Mouse (Mus musculus): ENCODE data around the gene Thbs2. TPM values are rescaled to one million over a fixed set of nuclear protein-coding genes. Genes with fewer than 3 reads are reported as not detected.

Thbs2 gene
- polyA plus RNA-seq, 1 experiment from 2014 or later, result 1.4 TPM

DNA sequence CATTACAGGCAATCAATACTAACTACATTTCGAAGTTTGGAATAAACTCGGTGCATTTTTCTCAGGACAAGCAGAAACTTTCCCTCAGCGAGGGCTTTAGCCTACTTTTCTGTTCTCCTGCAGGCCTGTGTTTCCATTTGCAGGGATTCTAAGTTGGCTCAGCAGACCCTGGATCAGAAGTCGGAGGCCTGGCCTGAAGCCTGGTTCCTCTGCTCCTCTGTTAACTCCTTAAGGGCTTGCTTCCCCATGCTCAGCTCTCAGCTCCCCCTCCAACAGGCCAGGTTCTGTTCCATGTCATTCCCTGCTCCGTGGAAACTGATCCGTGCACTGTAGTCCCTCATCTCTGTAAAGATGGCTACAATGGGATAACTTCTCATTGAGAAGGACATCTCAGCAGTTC, 2.1 kb downstream of the Thbs2 start:
- no peak overlapping the region for H3K4me3 ChIP-seq
- no peak for DNase-seq (ENCODE audit: extremely low spot score, low spot score)
- WGBS, result 70% methylated on average over 6 of the region's 6 CpGs

DNA sequence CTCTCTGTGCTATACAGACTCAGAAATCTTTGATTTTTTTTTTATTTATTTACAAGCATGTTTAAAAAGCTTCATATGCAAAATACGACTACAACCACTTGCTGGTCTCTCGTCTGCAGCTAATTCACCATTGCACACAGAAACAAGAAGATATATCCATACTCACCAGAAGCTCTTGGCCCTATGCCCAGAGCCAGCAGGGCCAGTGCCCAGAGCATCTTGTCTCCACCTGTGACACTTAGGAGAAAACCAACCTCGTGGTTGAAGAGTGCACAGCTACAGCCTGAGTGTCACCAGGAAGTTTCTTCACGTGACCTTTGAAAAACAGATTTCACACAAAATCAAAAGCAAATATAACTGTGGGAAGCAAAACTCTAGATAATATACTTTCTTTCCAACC, 2.8 kb downstream of the Thbs2 start:
- Histone ChIP-seq H3K27me3 (ENCODE audit: poor library complexity, severe bottlenecking) (no peaks in the 10 kb centered on the region), H3K27ac (no peak overlapping the region), H3K9me3 (no peaks in the 10 kb centered on the region), H3K36me3 (replicated peaks) (no peaks in the 10 kb centered on the region), H3K4me1 (peaks cover 20% of the 10 kb centered on the region), H3K4me3 (no peak overlapping the region)
- no peak for DNase-seq (ENCODE audit: extremely low spot score, low spot score)
- 84% methylated on average over 4 of the region's 4 CpGs for WGBS

More for the DNA sequence above, 2.1 kb downstream of the Thbs2 start:
- Histone ChIP-seq H3K36me3 (replicated peaks) (no peaks in the 10 kb centered on the region), H3K4me1 (peaks cover 20% of the 10 kb centered on the region), H3K27me3 (ENCODE audit: poor library complexity, severe bottlenecking) (no peaks in the 10 kb centered on the region), H3K27ac (no peak overlapping the region), H3K9me3 (no peaks in the 10 kb centered on the region)

DNA sequence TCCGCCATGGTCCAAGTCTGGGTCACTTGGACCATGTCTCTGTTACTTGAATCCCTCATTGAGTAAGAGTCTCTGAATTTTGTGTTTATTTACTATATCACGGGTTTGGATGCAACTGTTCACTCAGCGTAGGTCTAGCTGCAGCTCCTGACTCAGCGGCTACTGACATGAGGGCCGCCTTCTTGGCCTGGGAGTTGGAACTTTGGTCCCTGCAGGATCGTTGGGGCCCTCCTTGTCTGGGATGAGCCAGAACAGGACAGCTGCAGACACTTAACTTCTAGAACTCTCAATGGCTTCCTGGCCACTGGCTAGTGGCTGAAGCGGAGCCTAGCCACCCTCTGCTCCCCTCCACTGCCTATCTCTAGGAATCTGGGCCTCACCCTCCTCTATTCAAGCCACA, 11.2 kb downstream of the Thbs2 start:
- DNase-seq (ENCODE audit: extremely low spot score, low spot score), result no peak
- no peaks in the 10 kb centered on the region for H3K36me3 ChIP-seq (replicated peaks)
- no peaks in the 10 kb centered on the region for H3K4me1 ChIP-seq
- H3K9me3 ChIP-seq, result no peaks in the 10 kb centered on the region
- H3K27ac ChIP-seq, result no peak overlapping the region
- H3K4me3 ChIP-seq, result no peak overlapping the region
- no peaks in the 10 kb centered on the region for H3K27me3 ChIP-seq (ENCODE audit: poor library complexity, severe bottlenecking)
- WGBS, result 91% methylated on average over 7 of the region's 7 CpGs

DNA sequence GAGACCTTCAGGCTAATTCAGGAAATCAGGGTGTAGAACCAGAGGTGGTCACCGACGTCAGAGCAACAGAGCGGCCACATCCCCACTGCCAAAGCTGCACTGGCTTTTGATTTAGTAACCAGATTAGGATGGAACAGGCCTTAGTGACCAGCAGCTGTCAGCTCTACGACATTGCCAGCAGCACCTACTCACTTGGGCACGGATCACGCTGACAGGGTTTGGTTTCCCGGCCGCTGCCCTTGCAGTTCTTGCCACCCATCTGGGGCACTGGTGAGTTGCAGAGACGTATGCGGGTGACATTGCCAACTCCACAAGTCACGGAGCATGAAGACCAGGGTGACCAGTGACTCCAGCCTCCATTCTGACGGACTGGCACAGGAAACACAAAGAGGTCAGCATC, 13.0 kb downstream of the Thbs2 start:
- 92% methylated on average over 12 of the region's 12 CpGs for WGBS
- no peak for DNase-seq (ENCODE audit: extremely low spot score, low spot score)
- H3K27me3 ChIP-seq (ENCODE audit: poor library complexity, severe bottlenecking), result no peaks in the 10 kb centered on the region
- H3K27ac ChIP-seq, result no peak overlapping the region
- no peak overlapping the region for H3K4me3 ChIP-seq
- no peaks in the 10 kb centered on the region for H3K9me3 ChIP-seq
- H3K36me3 ChIP-seq (replicated peaks), result no peaks in the 10 kb centered on the region
- no peaks in the 10 kb centered on the region for H3K4me1 ChIP-seq

DNA sequence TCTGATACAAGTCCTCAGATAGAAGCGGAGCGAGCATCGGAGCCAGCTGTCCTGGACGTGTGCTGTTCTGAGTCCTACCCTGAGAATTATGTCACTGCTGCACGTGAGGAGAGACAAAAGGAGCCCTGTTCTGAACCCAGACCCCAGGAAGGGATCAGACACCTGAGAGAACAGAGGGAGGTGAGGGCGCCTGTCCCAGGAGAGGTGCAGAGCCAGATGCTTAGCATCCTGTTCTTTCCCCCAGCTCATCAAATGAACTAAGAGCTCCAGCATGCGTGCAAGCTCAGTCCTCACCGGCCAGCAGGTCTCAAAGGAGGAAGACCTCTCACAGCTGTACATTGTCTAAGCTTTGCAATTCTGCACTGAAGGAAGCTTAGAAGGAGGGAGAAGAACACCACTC, 16.8 kb downstream of the Thbs2 start:
- H3K4me3 ChIP-seq, result no peak overlapping the region
- no peaks in the 10 kb centered on the region for H3K9me3 ChIP-seq
- WGBS, result 77% methylated on average over 8 of the region's 8 CpGs
- no peak overlapping the region for H3K27ac ChIP-seq
- H3K36me3 ChIP-seq (replicated peaks), result no peaks in the 10 kb centered on the region
- no peaks in the 10 kb centered on the region for H3K27me3 ChIP-seq (ENCODE audit: poor library complexity, severe bottlenecking)
- no peak for DNase-seq (ENCODE audit: extremely low spot score, low spot score)
- H3K4me1 ChIP-seq, result peaks cover 4% of the 10 kb centered on the region; the same call in 1 of the 2 replicates

DNA sequence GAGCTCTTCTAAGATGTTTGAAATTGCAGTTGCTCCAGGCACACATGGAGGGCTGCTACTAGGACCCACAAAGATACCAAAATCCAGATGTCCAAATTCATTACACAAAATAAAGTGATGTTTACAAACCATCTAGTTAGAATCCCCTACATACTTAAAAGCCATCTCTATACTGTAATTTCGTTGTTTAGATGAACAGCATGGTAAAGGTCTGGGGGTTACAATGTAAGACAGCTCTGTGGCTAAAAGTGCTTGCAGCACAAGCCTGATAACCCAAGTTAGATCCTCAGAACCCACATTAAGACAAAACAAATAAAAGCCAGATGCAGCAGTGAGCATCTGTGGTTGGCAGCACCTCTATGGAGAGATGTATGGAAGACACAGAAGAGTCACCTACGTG, 18.5 kb downstream of the Thbs2 start:
- whole genome bisulfite sequencing, result 91% methylated on average over 2 of the region's 2 CpGs
- no peak overlapping the region for H3K4me3 ChIP-seq
- peaks cover 6% of the 10 kb centered on the region; the same call in 1 of the 2 replicates for H3K4me1 ChIP-seq
- no peaks in the 10 kb centered on the region for H3K9me3 ChIP-seq
- H3K27ac ChIP-seq, result no peak overlapping the region
- no peak for DNase-seq (ENCODE audit: extremely low spot score, low spot score)
- H3K27me3 ChIP-seq (ENCODE audit: poor library complexity, severe bottlenecking), result no peaks in the 10 kb centered on the region
- no peaks in the 10 kb centered on the region for H3K36me3 ChIP-seq (replicated peaks)

GRCm38 (mm10) chr17:14672402-14672801, 21.6 kb downstream of the Thbs2 start:
- Histone ChIP-seq H3K4me1 (peaks cover 6% of the 10 kb centered on the region; the same call in 1 of the 2 replicates), H3K9me3 (no peaks in the 10 kb centered on the region), H3K36me3 (replicated peaks) (no peaks in the 10 kb centered on the region), H3K27ac (no peak overlapping the region), H3K4me3 (no peak overlapping the region), H3K27me3 (ENCODE audit: poor library complexity, severe bottlenecking) (no peaks in the 10 kb centered on the region)
- 45% methylated on average over 5 of the region's 5 CpGs for WGBS
- DNase-seq (ENCODE audit: extremely low spot score, low spot score), result no peak

DNA sequence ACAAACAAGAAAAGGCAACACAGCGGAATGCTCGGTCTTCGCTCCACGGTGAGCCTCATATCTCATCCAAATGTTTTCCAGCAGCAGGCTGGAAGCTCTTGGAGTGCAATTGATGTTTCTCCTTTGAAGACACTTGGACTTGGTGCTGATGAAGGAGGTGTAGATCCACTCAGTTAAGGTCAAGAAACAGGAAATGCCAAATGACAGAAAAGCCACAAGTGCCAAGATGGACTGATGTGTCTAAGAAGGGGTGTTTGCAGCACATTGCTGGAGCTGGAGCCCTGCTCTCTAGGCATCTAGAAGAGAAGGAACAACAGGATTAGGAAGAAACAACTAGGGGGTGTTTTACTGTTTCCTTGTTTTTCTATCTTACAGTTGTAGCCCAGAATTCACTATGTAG, 26.8 kb downstream of the Thbs2 start:
- H3K9me3 ChIP-seq, result no peaks in the 10 kb centered on the region
- no peak overlapping the region for H3K27ac ChIP-seq
- WGBS, result 95% methylated on average over 4 of the region's 4 CpGs
- DNase-seq (ENCODE audit: extremely low spot score, low spot score), result no peak
- H3K4me1 ChIP-seq, result peaks cover 2% of the 10 kb centered on the region; the same call in 1 of the 2 replicates
- H3K27me3 ChIP-seq (ENCODE audit: poor library complexity, severe bottlenecking), result no peaks in the 10 kb centered on the region
- H3K4me3 ChIP-seq, result no peak overlapping the region
- H3K36me3 ChIP-seq (replicated peaks), result no peaks in the 10 kb centered on the region

DNA sequence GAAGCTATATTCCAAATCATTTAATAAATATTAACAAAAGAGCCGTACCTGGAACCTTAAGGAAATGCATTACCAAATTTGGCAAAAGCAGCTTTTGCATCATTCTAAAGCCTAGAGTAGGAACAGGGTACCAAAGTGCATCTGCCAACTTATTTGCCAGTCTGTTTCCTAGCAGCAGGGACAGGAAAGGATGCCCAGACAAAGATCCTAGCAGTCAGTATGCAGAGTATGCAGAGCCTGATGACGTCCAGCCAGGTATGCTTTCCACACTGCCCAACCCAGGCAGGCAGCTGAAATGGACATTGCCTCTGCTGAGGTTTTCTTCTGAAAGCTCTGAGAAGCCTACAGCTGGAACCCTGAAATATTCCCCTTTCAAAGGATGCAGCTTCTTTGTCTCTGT, 27.6 kb downstream of the Thbs2 start:
- Histone ChIP-seq H3K4me1 (no peaks in the 10 kb centered on the region), H3K4me3 (no peak overlapping the region), H3K27me3 (ENCODE audit: poor library complexity, severe bottlenecking) (no peaks in the 10 kb centered on the region), H3K27ac (no peak overlapping the region), H3K9me3 (no peaks in the 10 kb centered on the region), H3K36me3 (replicated peaks) (no peaks in the 10 kb centered on the region)
- no peak for DNase-seq (ENCODE audit: extremely low spot score, low spot score)
- 82% methylated on average over 2 of the region's 2 CpGs for WGBS

GRCm38 (mm10) chr17:14663366-14663765, 30.7 kb downstream of the Thbs2 start:
- no peak overlapping the region for H3K27ac ChIP-seq
- no peaks in the 10 kb centered on the region for H3K27me3 ChIP-seq (ENCODE audit: poor library complexity, severe bottlenecking)
- H3K4me3 ChIP-seq, result no peak overlapping the region
- no peaks in the 10 kb centered on the region for H3K36me3 ChIP-seq (replicated peaks)
- H3K4me1 ChIP-seq, result no peaks in the 10 kb centered on the region
- 88% methylated on average over 5 of the region's 5 CpGs for WGBS
- no peak for DNase-seq (ENCODE audit: extremely low spot score, low spot score)
- H3K9me3 ChIP-seq, result no peaks in the 10 kb centered on the region

GRCm38 (mm10) chr17:14662409-14662808, 31.6 kb downstream of the Thbs2 start:
- Histone ChIP-seq H3K36me3 (replicated peaks) (no peaks in the 10 kb centered on the region), H3K27ac (no peak overlapping the region), H3K27me3 (ENCODE audit: poor library complexity, severe bottlenecking) (no peaks in the 10 kb centered on the region), H3K4me3 (no peak overlapping the region), H3K4me1 (no peaks in the 10 kb centered on the region), H3K9me3 (no peaks in the 10 kb centered on the region)
- no peak for DNase-seq (ENCODE audit: extremely low spot score, low spot score)
- 89% methylated on average over 6 of the region's 6 CpGs for WGBS

- Histone ChIP-seq H3K27ac (no peak overlapping the region), H3K4me3 (no peak overlapping the region), H3K4me1 (no peaks in the 10 kb centered on the region), H3K36me3 (replicated peaks) (no peaks in the 10 kb centered on the region), H3K9me3 (no peaks in the 10 kb centered on the region), H3K27me3 (ENCODE audit: poor library complexity, severe bottlenecking) (no peaks in the 10 kb centered on the region)
- 82% methylated on average over 4 of the region's 4 CpGs for WGBS
- no peak for DNase-seq (ENCODE audit: extremely low spot score, low spot score)
Measured at GRCm38 (mm10) chr17:14659746-14660145, 34.3 kb downstream of the Thbs2 start.

- Histone ChIP-seq H3K4me3 (no peak overlapping the region), H3K9me3 (no peaks in the 10 kb centered on the region), H3K36me3 (replicated peaks) (no peaks in the 10 kb centered on the region), H3K27me3 (ENCODE audit: poor library complexity, severe bottlenecking) (no peaks in the 10 kb centered on the region), H3K4me1 (no peaks in the 10 kb centered on the region), H3K27ac (no peak overlapping the region)
- DNase-seq (ENCODE audit: extremely low spot score, low spot score), result no peak
- WGBS, result 83% methylated on average over 2 of the region's 2 CpGs
Measured at GRCm38 (mm10) chr17:14658123-14658522, 35.9 kb downstream of the Thbs2 start.

- DNase-seq (ENCODE audit: extremely low spot score, low spot score), result no peak
- Histone ChIP-seq H3K4me3 (no peak overlapping the region), H3K4me1 (no peaks in the 10 kb centered on the region), H3K27me3 (ENCODE audit: poor library complexity, severe bottlenecking) (no peaks in the 10 kb centered on the region), H3K36me3 (replicated peaks) (no peaks in the 10 kb centered on the region), H3K9me3 (no peaks in the 10 kb centered on the region), H3K27ac (no peak overlapping the region)
Measured at GRCm38 (mm10) chr17:14657123-14657522, 36.9 kb downstream of the Thbs2 start.
